Mouse (Mus musculus) brain, embryonic 14.5 days (tissue): ENCODE results near the gene Scd2.

Experiments
- CTCF ChIP-seq: fragments of 200-500 bp; IDR thresholded peaks from 2 replicates; pipeline ENCODE4 v1.5.1; 2012; ENCODE audit warnings: inconsistent platforms, mild to moderate bottlenecking, moderate library complexity, borderline replicate concordance; ENCODE audit not compliant: insufficient read depth, insufficient read length; ENCODE audit errors: extremely low read depth
- POLR2A ChIP-seq: fragments of 200-500 bp; IDR thresholded peaks from 2 replicates; pipeline ENCODE4 v1.6.1; 2012; ENCODE audit warnings: mild to moderate bottlenecking, inconsistent platforms, borderline replicate concordance; ENCODE audit not compliant: poor library complexity, insufficient read depth, insufficient read length, severe bottlenecking; ENCODE audit errors: extremely low read depth

- TF ChIP-seq CTCF (no peak), POLR2A (no peak)
These were observed 10.9 kb downstream of the Scd2 start for GRCm38 (mm10) chr19:44304419-44304818.
